Mouse (Mus musculus) liver, embryonic 14.5 days (tissue): ENCODE measurements around the gene Hunk. TPM values are rescaled to one million over a fixed set of nuclear protein-coding genes. Genes with fewer than 3 reads are reported as not detected.

Source experiments
- ATAC-seq: fragments of 200-750 bp; cut with Nextera tagmentation; 2 replicates; pipeline ENCODE4 v1.8.0; 2017; ENCODE audit warnings: moderate number of reproducible peaks, mild to moderate bottlenecking, moderate library complexity; ENCODE audit not compliant: insufficient read depth
- DNase-seq, 3 experiments: peaks; one replicate each; pipeline ENCODE4 v3.0.0-alpha.2; 2012 to 2013; ENCODE audit warnings: low read depth in 3 of 3, low spot score in 3 of 3
- H3K27ac ChIP-seq: fragments of 300-500 bp; sonication (generic); 2 replicates; pipeline ENCODE4 v1.5.1; 2014; ENCODE audit warnings: moderate library complexity, mild to moderate bottlenecking, control low read depth, inconsistent platforms
- H3K27me3 ChIP-seq: fragments of 300-500 bp; sonication (generic); 2 replicates; pipeline ENCODE4 v1.6.1; 2014; ENCODE audit warnings: mild to moderate bottlenecking, low read length, moderate library complexity; ENCODE audit not compliant: control insufficient read depth, insufficient read depth
- H3K36me3 ChIP-seq: fragments of 300-500 bp; sonication (generic); replicated peaks from 2 replicates; pipeline ENCODE4 v1.6.1; 2014; ENCODE audit warnings: low read depth; ENCODE audit not compliant: control insufficient read depth, insufficient read depth
- H3K4me1 ChIP-seq, 2 experiments: fragments of 200-500 bp in 1 of 2; fragments of 300-500 bp in 1 of 2; sonication (generic) in 1 of 2; replicated peaks; 2 replicates each; pipeline ENCODE4 v1.6.1; 2012 to 2014; ENCODE audit warnings: antibody characterized with exemption in 1 of 2, inconsistent platforms in 1 of 2, low read length in 1 of 2; ENCODE audit not compliant: control insufficient read depth in 2 of 2, insufficient read depth in 2 of 2
- H3K4me2 ChIP-seq: fragments of 300-500 bp; sonication (generic); 2 replicates; pipeline ENCODE4 v1.6.1; 2014; ENCODE audit warnings: low read depth, mild to moderate bottlenecking, control low read depth, moderate library complexity
- H3K4me3 ChIP-seq, 2 experiments: fragments of 200-500 bp in 1 of 2; fragments of 300-500 bp in 1 of 2; sonication (generic) in 1 of 2; 2 replicates each; pipeline ENCODE4 v1.5.1; 2012 to 2014; ENCODE audit warnings: low read depth in 2 of 2, low read length in 2 of 2, mild to moderate bottlenecking in 2 of 2, control low read depth in 1 of 2, inconsistent platforms in 1 of 2, moderate library complexity in 1 of 2; ENCODE audit not compliant: insufficient read depth in 1 of 2
- H3K9ac ChIP-seq: fragments of 300-500 bp; sonication (generic); replicated peaks from 2 replicates; pipeline ENCODE4 v1.6.1; 2014; ENCODE audit warnings: mild to moderate bottlenecking, control low read depth, moderate library complexity
- H3K9me3 ChIP-seq: fragments of 300-500 bp; sonication (generic); 2 replicates; pipeline ENCODE4 v1.6.1; 2016; ENCODE audit warnings: low read length, mixed read lengths; ENCODE audit not compliant: control insufficient read depth
- CTCF ChIP-seq: IDR thresholded peaks from 2 replicates; pipeline ENCODE4 v1.5.1; 2016; ENCODE audit warnings: antibody characterized with exemption, low read depth, control low read depth
- EP300 ChIP-seq: IDR thresholded peaks from 2 replicates; pipeline ENCODE4 v1.6.1; 2016; ENCODE audit warnings: antibody characterized with exemption, low read depth
- WGBS: fragments of 180-500 bp; shearing (Covaris S2); extraction: QIAGEN DNeasy Blood & Tissue Kit; methylation state at CpG from one replicate; pipeline ENCODE4 v1.1.7; 2014; ENCODE audit not compliant: insufficient replicate concordance; 5-methylcytosine and 5-hydroxymethylcytosine counted together
- polyA plus RNA-seq, 2 experiments: library from polyadenylated mRNA; depleted of rRNA in 1 of 2; stranded (reverse) in 1 of 2; unstranded in 1 of 2; fragments of >200 nt; fragmentation: Nextera tagmentation in 1 of 2; extraction: Ambion mirVana in 1 of 2; gene quantifications; 2 replicates each; pipeline versions ENCODE4 v1.2.1 to v1.2.3; 2012 to 2014

Gene Hunk
- polyA plus RNA-seq, 2 experiments = 0.80 to 0.88 TPM

GRCm38 (mm10) chr16:90407541-90408289 is 21.9 kb downstream of the Hunk start:
- no peak for TF ChIP-seq EP300
- TF ChIP-seq CTCF = no peak
- H3K27me3 ChIP-seq = no peaks in the 10 kb centered on the region
- no peak overlapping the region for H3K27ac ChIP-seq
- no peak overlapping the region for H3K4me2 ChIP-seq
- WGBS = 65% methylated on average over 12 of the region's 12 CpGs
- H3K36me3 ChIP-seq = no peaks in the 10 kb centered on the region
- no peak overlapping the region for H3K9ac ChIP-seq
- ATAC-seq (no peak), DNase-seq (no peak)
- H3K9me3 ChIP-seq = no peaks in the 10 kb centered on the region
- H3K4me1 ChIP-seq = peaks cover 0 to 10% of the 10 kb centered on the region in 2 experiments; a peak in 2 of 4 replicates
- no peak overlapping the region for H3K4me3 ChIP-seq

GRCm38 (mm10) chr16:90412096-90413082 is 26.6 kb downstream of the Hunk start:
- no peak for TF ChIP-seq EP300
- TF ChIP-seq CTCF = no peak
- Histone ChIP-seq H3K4me1 (peaks cover 0 to 12% of the 10 kb centered on the region in 2 experiments; a peak in 2 of 4 replicates), H3K27me3 (no peaks in the 10 kb centered on the region), H3K9ac (no peak overlapping the region), H3K27ac (peak overlapping the region; percentile 46), H3K4me2 (no peak overlapping the region), H3K36me3 (no peaks in the 10 kb centered on the region), H3K4me3 (no peak overlapping the region), H3K9me3 (no peaks in the 10 kb centered on the region)
- peak; percentile 80 for ATAC-seq
- 58% methylated on average over 8 of the region's 8 CpGs for WGBS
- DNase-seq = peak; percentile 11 to 38 (median 22)

GRCm38 (mm10) chr16:90416621-90417020 is 30.8 kb downstream of the Hunk start:
- no peak overlapping the region for H3K4me3 ChIP-seq
- ATAC-seq (no peak), DNase-seq (no peak)
- H3K27me3 ChIP-seq = no peaks in the 10 kb centered on the region
- no peaks in the 10 kb centered on the region for H3K9me3 ChIP-seq
- TF ChIP-seq EP300 = no peak
- peaks cover 0 to 15% of the 10 kb centered on the region in 2 experiments; a peak in 2 of 4 replicates for H3K4me1 ChIP-seq
- H3K27ac ChIP-seq = no peak overlapping the region
- H3K36me3 ChIP-seq = no peaks in the 10 kb centered on the region
- H3K9ac ChIP-seq = no peak overlapping the region
- H3K4me2 ChIP-seq = no peak overlapping the region

- no peak for DNase-seq
- 25% methylated on average over 12 of the region's 12 CpGs for WGBS
- TF ChIP-seq CTCF = no peak
- no peak for TF ChIP-seq EP300
Observed at GRCm38 (mm10) chr16:90418661-90419060, 32.8 kb downstream of the Hunk start.

GRCm38 (mm10) chr16:90421145-90421544 is 35.3 kb downstream of the Hunk start:
- Histone ChIP-seq H3K9ac (no peak overlapping the region), H3K9me3 (no peaks in the 10 kb centered on the region), H3K4me3 (no peak overlapping the region), H3K4me1 (peaks cover 0 to 9% of the 10 kb centered on the region in 2 experiments; a peak in 2 of 4 replicates), H3K4me2 (no peak overlapping the region), H3K36me3 (no peaks in the 10 kb centered on the region), H3K27ac (no peak overlapping the region), H3K27me3 (no peaks in the 10 kb centered on the region)
- no peak for DNase-seq
- WGBS = 52% methylated on average over 7 of the region's 7 CpGs
- no peak for ATAC-seq
- TF ChIP-seq CTCF (no peak), EP300 (no peak)

More at GRCm38 (mm10) chr16:90418661-90419060, 32.8 kb downstream of the Hunk start:
- Histone ChIP-seq H3K27me3 (no peaks in the 10 kb centered on the region), H3K4me3 (no peak overlapping the region), H3K9me3 (no peaks in the 10 kb centered on the region), H3K27ac (no peak overlapping the region), H3K36me3 (no peaks in the 10 kb centered on the region), H3K4me2 (no peak overlapping the region), H3K9ac (no peak overlapping the region), H3K4me1 (peaks cover 0 to 9% of the 10 kb centered on the region in 2 experiments; a peak in 2 of 4 replicates)
- ATAC-seq = no peak
